Mouse (Mus musculus) midbrain, postnatal 0 days (tissue): Measurements from ENCODE around the gene Cyp2a4. TPM values are rescaled to one million over a fixed set of nuclear protein-coding genes. Genes with fewer than 3 reads are reported as not detected.
"Not testable (repeated sequence)": the region's sequence is repeated elsewhere in the genome, so short reads cannot be mapped to it uniquely, and the experiment has no call there.

Experiments
- ATAC-seq: fragments of 200-750 bp; cut with Nextera tagmentation; 2 replicates; pipeline ENCODE4 v1.8.0; 2017; ENCODE audit warnings: moderate number of reproducible peaks, mild to moderate bottlenecking, moderate TSS enrichment, moderate library complexity; ENCODE audit not compliant: low FRiP score
- DNase-seq: peaks from one replicate; pipeline ENCODE4 v3.0.0-alpha.2; 2015; ENCODE audit warnings: low spot score
- H3K27ac ChIP-seq: fragments of 300-500 bp; sonication (generic); 2 replicates; pipeline ENCODE4 v1.5.1; 2014; ENCODE audit warnings: low read depth, mild to moderate bottlenecking, low read length, mixed read lengths
- H3K27me3 ChIP-seq: fragments of 300-500 bp; sonication (generic); 2 replicates; pipeline ENCODE4 v1.6.1; 2014; ENCODE audit warnings: low read length, control low read depth, mixed read lengths; ENCODE audit not compliant: insufficient read depth
- H3K36me3 ChIP-seq: fragments of 300-500 bp; sonication (generic); 2 replicates; pipeline ENCODE4 v1.6.1; 2014; ENCODE audit warnings: low read length, control low read depth, mixed read lengths; ENCODE audit not compliant: insufficient read depth
- H3K4me1 ChIP-seq: fragments of 300-500 bp; sonication (generic); 2 replicates; pipeline ENCODE4 v1.6.1; 2014; ENCODE audit warnings: mild to moderate bottlenecking, control low read depth, antibody characterized with exemption, low read length, mixed read lengths; ENCODE audit not compliant: insufficient read depth
- H3K4me2 ChIP-seq: fragments of 300-500 bp; sonication (generic); 2 replicates; pipeline ENCODE4 v1.6.1; 2014; ENCODE audit warnings: low read depth, mild to moderate bottlenecking, low read length, mixed read lengths; ENCODE audit not compliant: poor library complexity, severe bottlenecking
- H3K4me3 ChIP-seq: fragments of 300-500 bp; sonication (generic); 2 replicates; pipeline ENCODE4 v1.5.1; 2014; ENCODE audit warnings: low read depth, mild to moderate bottlenecking, low read length, moderate library complexity
- H3K9ac ChIP-seq: fragments of 300-500 bp; sonication (generic); replicated peaks from 2 replicates; pipeline ENCODE4 v1.6.1; 2014; ENCODE audit warnings: mild to moderate bottlenecking, low read length, moderate library complexity, mixed read lengths; ENCODE audit not compliant: poor library complexity, severe bottlenecking
- H3K9me3 ChIP-seq: fragments of 300-500 bp; sonication (generic); 2 replicates; pipeline ENCODE4 v1.6.1; 2016; ENCODE audit warnings: low read length, control low read depth
- WGBS: fragments of 180-500 bp; shearing (Covaris S2); extraction: QIAGEN DNeasy Blood & Tissue Kit; methylation state at CpG from one replicate; pipeline ENCODE4 v1.1.7; 2014; 5-methylcytosine and 5-hydroxymethylcytosine counted together
- polyA plus RNA-seq: library from polyadenylated mRNA; unstranded; fragments of >200 nt; fragmentation: Nextera tagmentation; extraction: Ambion mirVana; gene quantifications from 2 replicates; pipeline ENCODE4 v1.2.1, GENCODE M21; 2015
- total RNA-seq: library from RNA; depleted of rRNA; stranded (reverse); fragments of >200 nt; gene quantifications from 2 replicates; pipeline ENCODE4 v1.2.3, GENCODE M21; 2014; rRNA removed

Cyp2a4 gene
- total and polyA plus RNA-seq, 2 experiments from 2014 or later = not detected

GRCm38 (mm10) chr7:26356719-26357118 lies 49.8 kb downstream of the Cyp2a4 start:
- H3K4me3 ChIP-seq, H3K4me2 ChIP-seq, ATAC-seq, H3K27me3 ChIP-seq, H3K36me3 ChIP-seq, H3K9me3 ChIP-seq, DNase-seq, H3K4me1 ChIP-seq, H3K9ac ChIP-seq, H3K27ac ChIP-seq: not testable (repeated sequence)
- WGBS = 86% methylated on average over 5 of the region's 6 CpGs

Other genes starting within 250 kb of the Cyp2a4 start
- not detected in 2 replicates for gene Cyp2b13, start 245.7 kb upstream of the Cyp2a4 start, total RNA-seq
- not detected in 2 replicates for gene Cyp2b13, start 245.7 kb upstream of the Cyp2a4 start, polyA plus RNA-seq
- not detected in 2 replicates for gene Cyp2b9, start 133.8 kb upstream of the Cyp2a4 start, total RNA-seq
- not detected in 2 replicates for gene Cyp2b9, start 133.8 kb upstream of the Cyp2a4 start, polyA plus RNA-seq
- gene Vmn1r184, start 46.8 kb upstream of the Cyp2a4 start, total RNA-seq = not detected in 2 replicates
- gene Vmn1r184, start 46.8 kb upstream of the Cyp2a4 start, polyA plus RNA-seq = not detected in 2 replicates
- gene Nlrp9c, start 96.5 kb downstream of the Cyp2a4 start, total RNA-seq = not detected in 2 replicates
- not detected in 2 replicates for gene Nlrp9c, start 96.5 kb downstream of the Cyp2a4 start, polyA plus RNA-seq
- gene Nlrp4a, start 127.9 kb downstream of the Cyp2a4 start, total RNA-seq = not detected in 2 replicates
- gene Nlrp4a, start 127.9 kb downstream of the Cyp2a4 start, polyA plus RNA-seq = not detected in 2 replicates
- not detected in 2 replicates for gene Nlrp9a, start 227.9 kb downstream of the Cyp2a4 start, total RNA-seq
- gene Nlrp9a, start 227.9 kb downstream of the Cyp2a4 start, polyA plus RNA-seq = not detected in 2 replicates